Mouse (Mus musculus): Measurements from ENCODE around the gene Bbox1.

DNA sequence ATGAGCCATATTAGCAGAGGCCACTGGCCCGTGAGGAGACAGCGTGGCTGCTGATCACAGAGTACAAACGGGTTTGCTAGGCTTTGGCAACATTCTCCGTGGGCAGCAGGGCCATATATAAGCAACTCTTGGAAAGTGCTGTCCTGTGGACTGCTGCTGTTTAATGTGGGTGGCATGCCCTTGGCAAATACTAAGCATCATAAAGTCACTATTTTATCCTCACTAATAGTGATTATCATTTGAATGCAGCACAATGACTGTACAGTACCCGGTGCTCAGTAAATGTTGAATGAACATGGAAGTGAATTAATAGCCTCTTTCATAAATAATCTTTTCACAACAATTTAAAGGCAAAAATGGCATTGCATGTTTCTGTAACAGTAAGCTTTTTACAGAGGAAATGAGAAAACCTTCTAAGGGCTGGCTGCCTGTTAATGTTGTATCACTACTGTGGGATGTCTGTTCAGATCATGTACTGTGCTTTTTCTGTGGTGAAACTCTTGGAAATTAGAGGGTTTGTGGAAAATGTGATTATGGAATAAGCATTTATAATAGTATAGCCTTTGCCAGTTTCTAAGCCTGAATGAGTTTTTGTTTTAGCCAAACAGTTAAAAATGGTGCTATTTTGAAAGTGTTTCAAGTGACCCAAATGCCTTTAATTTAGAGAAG lies 39.1 kb upstream of the Bbox1 start:
- no peak for TF ChIP-seq CTCF (IDR thresholded peaks at IDR 0.05; ENCODE audit: extremely low read depth, insufficient read depth, insufficient read length, insufficient replicate concordance)
- TF ChIP-seq POLR2A (IDR thresholded peaks at IDR 0.05; ENCODE audit: low read depth, low read length), result no peak
